Mouse (Mus musculus): ENCODE measurements at regions not wholly inside any gene's neighbourhood (a gene's known extent, or its start where the extent isn't known, plus 50 kb on each side); places are given as distances from the start of the nearest gene placed in this dataset.

GRCm38 (mm10) chr9:85144363-85144762 is 168.2 kb upstream of the Gm11114 start:
- no peak for TF ChIP-seq CTCF (IDR thresholded peaks at IDR 0.05)
- no peak for TF ChIP-seq POLR2A (IDR thresholded peaks at IDR 0.05; ENCODE audit: insufficient read depth, low read depth, low read length)
- TF ChIP-seq EP300 (IDR thresholded peaks at IDR 0.05; ENCODE audit: insufficient read depth, low read depth, low read length), result no peak

Data from heart, adult 2 months (tissue).